Mouse (Mus musculus) effector memory CD4-positive, alpha-beta T cell, adult 5 months (primary cell): ENCODE data around the gene Serpina11. TPM values are rescaled to one million over a fixed set of nuclear protein-coding genes. Genes with fewer than 3 reads are reported as not detected.

Experiments used
- polyA plus RNA-seq: library from polyadenylated mRNA; unstranded; fragments of 100-300 nt; shearing (Covaris generic); gene quantifications from one replicate; pipeline ENCODE4 v1.2.1, GENCODE M21; 2017

Serpina11 gene
- not detected for polyA plus RNA-seq

GRCm38 (mm10) chr12:103989857-103990256 is at the start of gene Serpina11:
Gene Serpina11 (minus strand): TSS chr12:103989957.

DNA sequence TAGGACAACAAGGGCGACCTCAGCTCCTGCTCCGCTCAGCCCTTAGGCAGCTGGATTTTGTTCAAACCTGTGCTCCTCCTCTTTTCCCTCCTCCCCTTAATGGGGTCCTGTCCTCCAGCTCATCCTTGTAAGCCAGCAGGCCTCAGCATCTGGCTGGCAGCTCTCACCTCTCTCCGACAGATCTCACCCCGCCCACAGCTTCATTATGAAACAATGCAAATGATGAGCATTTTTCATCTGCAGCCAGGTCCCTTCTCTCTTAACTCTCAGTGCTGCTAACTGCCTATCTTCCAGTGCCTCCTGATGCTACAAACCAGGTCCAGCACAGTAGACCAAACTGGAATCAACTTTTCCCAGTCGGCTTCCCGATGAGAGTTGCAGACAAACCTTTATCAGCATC is 23.9 kb upstream of the Serpina11 start, which contains the start of gene Serpina9:
Serpina9 (minus strand) TSS at position 136 of the 400 bp plus-strand sequence.

GRCm38 (mm10) chr12:103958798-103959197 is 31.0 kb downstream of the Serpina11 start, which contains the start of gene Serpina1e:
Gene Serpina1e (minus strand): TSS chr12:103958975.

Other genes starting within 250 kb of the Serpina11 start
- gene Serpina1d, start 216.4 kb downstream of the Serpina11 start, polyA plus RNA-seq: not detected
- not detected for gene Serpina1b, start 159.6 kb downstream of the Serpina11 start, polyA plus RNA-seq
- gene Serpina1a, start 126.4 kb downstream of the Serpina11 start, polyA plus RNA-seq: not detected
- gene Serpina1c, start 85.1 kb downstream of the Serpina11 start, polyA plus RNA-seq: not detected
- gene Serpina1e, start 31.0 kb downstream of the Serpina11 start, polyA plus RNA-seq: not detected
- 1.7 TPM for gene Serpina9, start 23.8 kb upstream of the Serpina11 start, polyA plus RNA-seq
- gene Serpina12, start 54.5 kb upstream of the Serpina11 start, polyA plus RNA-seq: not detected
- not detected for gene Serpina5, start 111.2 kb upstream of the Serpina11 start, polyA plus RNA-seq
- not detected for gene Serpina3a, start 122.8 kb upstream of the Serpina11 start, polyA plus RNA-seq
- gene Serpina3b, start 138.0 kb upstream of the Serpina11 start, polyA plus RNA-seq: not detected
- not detected for gene Serpina3c, start 163.9 kb upstream of the Serpina11 start, polyA plus RNA-seq
- 4.9 TPM for gene Serpina3f, start 224.6 kb upstream of the Serpina11 start, polyA plus RNA-seq
- 38.6 TPM for gene Serpina3g, start 246.3 kb upstream of the Serpina11 start, polyA plus RNA-seq